Mouse (Mus musculus): ENCODE data around the gene Praf2. TPM values are rescaled to one million over a fixed set of nuclear protein-coding genes. Genes with fewer than 3 reads are reported as not detected.
"Not testable (repeated sequence)": the region's sequence is repeated elsewhere in the genome, so short reads cannot be mapped to it uniquely, and the experiment has no call there.

Gene Praf2
- total RNA-seq (2021), result 10 to 100 TPM; 85.0 to 98.9 TPM
- long read RNA-seq, transcript Praf2-201 (3 exons, 1,339 nt), result major isoform, 174 of 181 reads
- long read RNA-seq, partial matches to known transcripts, result 3 of 181 reads
- long read RNA-seq, other reads (novel, unspliced or antisense), result 4 of 181 reads

- DNase-seq (ENCODE audit: low spot score in 2 of 2), result peak; percentile 68 to 77
These were observed at the start of gene Praf2 for GRCm38 (mm10) chrX:7728215-7728921. Gene Praf2, plus strand, starts transcription at chrX:7728439.

GRCm38 (mm10) chrX:7678986-7679385 is 49.3 kb upstream of the Praf2 start:
- no peak for DNase-seq (ENCODE audit: low spot score in 2 of 2)

GRCm38 (mm10) chrX:7679405-7680056 is 48.7 kb upstream of the Praf2 start:
- peak; percentile 79 to 86 for DNase-seq (ENCODE audit: low spot score in 2 of 2)

- no peak for DNase-seq (ENCODE audit: low spot score in 2 of 2)
These were observed 48.2 kb upstream of the Praf2 start for GRCm38 (mm10) chrX:7680057-7680412.

DNA sequence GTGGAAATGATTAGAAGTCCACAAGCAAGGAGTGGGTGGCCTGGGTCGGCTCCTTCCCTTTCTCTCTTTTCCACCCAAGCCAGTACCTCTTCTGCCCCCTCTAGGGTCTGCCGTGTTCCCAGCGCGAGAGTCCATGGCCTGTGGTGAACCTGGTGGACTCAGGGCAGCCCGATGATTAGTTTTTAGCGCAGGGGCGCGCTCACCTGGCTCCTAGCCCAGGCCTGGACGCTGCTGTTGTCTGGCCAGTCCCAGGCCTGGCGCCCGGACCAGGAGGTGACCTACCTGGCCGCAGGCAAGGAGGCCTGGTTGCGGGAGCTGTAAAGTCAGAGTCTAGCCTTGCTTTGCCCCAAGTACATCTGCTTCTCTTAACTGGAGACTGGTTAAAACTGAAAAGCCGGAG is 47.4 kb upstream of the Praf2 start, which contains the start of gene Magix:
Gene Magix, minus strand, starts transcription at position 388 of the 400 bp plus-strand sequence.
- no peak for DNase-seq (ENCODE audit: low spot score in 2 of 2)

DNA sequence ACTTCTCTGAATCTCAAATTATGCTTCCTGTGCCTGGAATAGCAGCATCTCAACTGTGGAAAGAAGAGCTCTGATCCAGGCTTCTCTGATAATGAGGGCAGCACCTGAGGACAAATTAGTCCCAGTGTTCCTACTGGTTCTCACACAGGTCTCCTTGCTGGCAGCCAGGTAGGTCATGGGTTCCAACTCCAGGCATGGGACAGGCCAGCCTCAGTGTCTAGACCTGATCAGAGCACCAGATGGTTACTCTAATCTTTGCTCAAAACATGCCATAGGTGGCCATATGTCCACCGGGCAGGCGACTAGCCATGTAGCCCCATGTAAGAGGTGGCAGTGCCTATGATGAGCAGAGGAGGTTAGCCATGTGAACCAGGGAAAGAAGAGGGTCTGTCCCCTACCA is 39.9 kb upstream of the Praf2 start:
- no peak for DNase-seq (ENCODE audit: low spot score in 2 of 2)

DNA sequence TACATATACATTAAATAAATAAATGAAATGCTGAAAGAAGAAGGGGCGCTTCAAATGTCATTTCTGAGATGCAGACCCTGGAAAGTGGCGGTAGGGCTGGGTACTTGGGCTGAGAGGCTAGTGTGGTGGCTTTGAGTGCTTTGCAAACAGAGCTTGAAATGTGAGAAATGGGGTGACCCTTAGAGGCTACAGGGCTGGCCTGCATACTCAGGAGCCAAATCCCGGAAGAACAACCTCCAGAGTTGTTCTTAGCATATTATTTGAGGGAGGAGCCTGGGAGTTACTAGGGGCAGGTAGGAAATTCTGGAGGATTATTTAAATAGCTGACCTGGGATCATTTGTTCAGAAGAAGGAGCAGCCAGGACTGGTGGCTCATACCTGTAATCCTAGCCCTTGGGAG is 37.8 kb upstream of the Praf2 start:
- no peak for DNase-seq (ENCODE audit: low spot score in 2 of 2)

DNA sequence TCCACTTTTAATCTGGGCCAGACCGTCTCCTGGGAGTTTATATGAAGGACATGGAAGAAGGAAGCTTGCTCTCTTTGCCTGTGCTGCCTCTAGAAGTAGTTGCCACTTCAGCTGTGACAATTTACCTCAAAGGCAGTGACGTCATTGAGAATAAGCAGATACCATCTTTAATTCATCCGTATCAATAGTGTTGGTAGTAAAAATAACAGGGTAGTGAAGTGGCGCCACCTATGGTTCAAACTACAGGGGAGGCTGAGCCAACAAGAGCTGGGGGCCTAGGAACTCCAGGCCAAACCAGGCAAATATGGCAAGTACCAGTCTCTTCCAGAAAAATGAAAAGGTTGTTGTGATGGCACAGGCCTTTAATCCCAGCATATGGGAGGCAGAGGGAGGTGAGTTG is 35.4 kb upstream of the Praf2 start:
- DNase-seq (ENCODE audit: low spot score in 2 of 2), result no peak

DNA sequence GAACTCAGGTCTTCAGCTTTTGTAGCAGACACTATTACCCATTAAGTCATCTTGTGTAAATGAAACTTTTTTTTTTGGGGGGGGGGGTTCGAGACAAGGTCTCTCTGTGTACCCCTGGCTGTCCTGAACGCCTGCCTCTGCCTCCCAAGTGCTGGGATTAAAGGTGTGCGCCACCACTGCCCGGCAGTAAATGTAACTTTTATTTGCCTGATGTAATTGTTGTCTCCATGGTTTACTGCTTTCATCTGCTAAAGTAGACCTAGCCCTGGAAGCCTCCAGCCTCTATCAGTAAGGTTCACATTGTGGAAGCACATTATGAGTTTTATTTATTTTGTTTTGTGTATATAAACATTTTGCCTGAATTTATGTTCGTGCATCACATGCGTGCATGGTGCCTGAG is 31.7 kb upstream of the Praf2 start:
- no peak for DNase-seq (ENCODE audit: low spot score in 2 of 2)

- DNase-seq (ENCODE audit: low spot score in 2 of 2), result peak; percentile 60 to 73
These were observed 31.3 kb upstream of the Praf2 start, which contains the start of gene Gpkow for GRCm38 (mm10) chrX:7696954-7697381. Gene Gpkow, plus strand, starts transcription at chrX:7697131.

- DNase-seq (ENCODE audit: low spot score in 2 of 2), result not testable (repeated sequence)
These were observed 14.5 kb upstream of the Praf2 start for GRCm38 (mm10) chrX:7713764-7714134.

- DNase-seq (ENCODE audit: low spot score in 2 of 2), result peak; percentile 89 to 91
These were observed 13.9 kb upstream of the Praf2 start, which contains the start of gene Wdr45 for GRCm38 (mm10) chrX:7714135-7714899. Gene Wdr45, plus strand, starts transcription at chrX:7714333.

GRCm38 (mm10) chrX:7716058-7716457 is 12.2 kb upstream of the Praf2 start:
- DNase-seq (ENCODE audit: low spot score in 2 of 2), result not testable (repeated sequence)

GRCm38 (mm10) chrX:7721514-7722281 is 6.5 kb upstream of the Praf2 start, which contains the start of gene Gm45208:
Gene Gm45208, plus strand, starts transcription at chrX:7722245.
- peak; percentile 56 to 58 for DNase-seq (ENCODE audit: low spot score in 2 of 2)

GRCm38 (mm10) chrX:7722282-7722611 is 6.0 kb upstream of the Praf2 start:
- DNase-seq (ENCODE audit: low spot score in 2 of 2), result no peak

GRCm38 (mm10) chrX:7722691-7723090 is 5.5 kb upstream of the Praf2 start:
- no peak for DNase-seq (ENCODE audit: low spot score in 2 of 2)

- no peak for DNase-seq (ENCODE audit: low spot score in 2 of 2)
These were observed 4.1 kb upstream of the Praf2 start for GRCm38 (mm10) chrX:7724135-7724534.

DNA sequence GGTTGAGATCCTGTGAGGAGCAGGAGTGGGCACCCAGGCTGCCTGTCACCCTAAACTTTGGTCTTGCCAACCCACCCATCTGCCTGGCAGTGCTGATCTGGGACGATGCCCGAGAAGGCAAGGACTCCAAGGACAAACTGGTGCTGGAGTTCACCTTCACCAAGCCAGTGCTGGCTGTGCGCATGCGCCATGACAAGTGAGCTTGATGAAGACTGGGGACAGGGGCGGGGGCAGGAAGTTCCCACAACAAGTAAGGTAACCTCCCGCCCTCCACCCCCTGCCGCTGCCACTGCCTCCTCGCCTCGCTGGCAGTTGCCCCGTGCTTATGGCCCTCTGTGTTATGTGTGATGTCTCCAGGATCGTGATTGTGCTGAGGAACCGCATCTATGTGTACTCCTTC is 2.4 kb upstream of the Praf2 start:
- DNase-seq (ENCODE audit: low spot score in 2 of 2), result no peak

DNA sequence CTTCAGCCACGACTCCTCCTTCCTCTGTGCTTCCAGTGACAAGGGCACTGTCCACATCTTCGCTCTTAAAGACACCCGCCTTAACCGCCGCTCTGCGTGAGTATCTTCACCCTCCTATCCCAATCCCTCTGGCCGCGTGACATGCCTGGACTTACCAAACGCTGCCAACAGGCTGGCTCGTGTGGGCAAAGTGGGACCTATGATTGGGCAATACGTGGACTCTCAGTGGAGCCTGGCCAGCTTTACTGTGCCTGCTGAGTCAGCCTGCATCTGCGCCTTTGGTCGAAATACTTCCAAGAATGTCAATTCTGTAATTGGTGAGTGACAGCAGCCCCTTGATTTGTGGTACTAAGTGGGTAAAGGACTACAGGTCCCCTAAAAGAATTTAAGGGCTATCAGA is 1.1 kb upstream of the Praf2 start:
- DNase-seq (ENCODE audit: low spot score in 2 of 2), result no peak

- no peak for DNase-seq (ENCODE audit: low spot score in 2 of 2)
These were observed 655 bp downstream of the Praf2 start for GRCm38 (mm10) chrX:7728922-7729265.

DNA sequence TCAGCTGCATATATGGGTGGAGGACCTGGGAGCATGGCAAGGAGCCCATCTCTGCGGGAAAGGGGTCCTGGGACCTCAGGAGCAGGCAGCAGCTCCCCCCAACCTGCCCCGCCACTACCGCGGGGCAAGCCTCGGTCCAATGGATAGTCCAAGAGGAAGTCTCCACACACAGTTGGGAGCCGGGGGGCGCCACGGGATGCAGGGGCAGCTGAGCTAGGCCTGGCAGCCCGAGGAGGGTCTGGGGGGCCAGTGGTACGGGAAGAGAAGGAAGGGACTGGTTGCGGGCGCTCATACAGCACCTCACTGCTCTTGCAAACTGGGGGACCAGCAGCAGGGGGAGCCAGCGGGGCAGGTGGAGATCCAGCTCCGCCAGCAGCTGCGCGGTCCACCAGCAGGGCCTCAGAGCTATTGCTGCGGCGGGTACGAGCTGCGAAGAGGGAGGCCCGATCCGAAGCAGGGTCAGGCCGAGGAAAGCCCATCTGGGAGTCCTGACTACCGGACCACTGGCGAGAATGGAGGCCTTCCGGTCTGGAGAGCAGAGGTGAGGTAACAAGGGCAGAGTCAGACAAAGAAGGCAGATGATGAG is 5.4 kb downstream of the Praf2 start:
- DNase-seq (ENCODE audit: low spot score in 2 of 2), result peak; percentile 71 to 77
